Mouse (Mus musculus) inflammation-experienced regulatory T-cells, adult 6 months (primary cell): Measurements from ENCODE around the gene Gpt2. TPM values are rescaled to one million over a fixed set of nuclear protein-coding genes. Genes with fewer than 3 reads are reported as not detected.
A peak's percentile ranks its signal among the peaks of the same experiment; 100 is the strongest.

ENCODE experiments used
- ATAC-seq: one replicate; pipeline ENCODE4 v1.8.0; 2017
- polyA plus RNA-seq, 3 experiments: library from polyadenylated mRNA; unstranded; fragments of 100-300 nt; shearing (Covaris generic); gene quantifications; one replicate each; pipeline ENCODE4 v1.2.1; 2017

Gene Gpt2
- under 1 TPM; 0.21 to 0.43 (median 0.25) TPM for polyA plus RNA-seq

- peak; percentile 98 for ATAC-seq
These were observed at the start of gene Gpt2 for GRCm38 (mm10) chr8:85492125-85492875. Gpt2 (plus strand) TSS chr8:85492576.

- no peak for ATAC-seq
These were observed 48.3 kb upstream of the Gpt2 start for GRCm38 (mm10) chr8:85444092-85444491.

GRCm38 (mm10) chr8:85445936-85446685 is 46.3 kb upstream of the Gpt2 start:
- ATAC-seq = no peak

- ATAC-seq = no peak
These were observed 42.0 kb upstream of the Gpt2 start for GRCm38 (mm10) chr8:85450335-85450734.

- ATAC-seq = no peak
These were observed 40.0 kb upstream of the Gpt2 start for GRCm38 (mm10) chr8:85452328-85452727.

- ATAC-seq = no peak
These were observed 39.1 kb upstream of the Gpt2 start for GRCm38 (mm10) chr8:85453256-85453655.

GRCm38 (mm10) chr8:85454750-85455149 is 37.6 kb upstream of the Gpt2 start:
- no peak for ATAC-seq

- ATAC-seq = peak; percentile 38
These were observed 35.8 kb upstream of the Gpt2 start for GRCm38 (mm10) chr8:85456536-85456935.

GRCm38 (mm10) chr8:85459582-85459981 is 32.8 kb upstream of the Gpt2 start:
- ATAC-seq = no peak

GRCm38 (mm10) chr8:85460804-85461203 is 31.6 kb upstream of the Gpt2 start:
- ATAC-seq = no peak

- ATAC-seq = no peak
These were observed 31.0 kb upstream of the Gpt2 start for GRCm38 (mm10) chr8:85461377-85461776.

- ATAC-seq = no peak
These were observed 29.9 kb upstream of the Gpt2 start for GRCm38 (mm10) chr8:85462441-85462840.

GRCm38 (mm10) chr8:85464316-85464715 is 28.1 kb upstream of the Gpt2 start:
- no peak for ATAC-seq

GRCm38 (mm10) chr8:85466056-85466455 is 26.3 kb upstream of the Gpt2 start:
- ATAC-seq = no peak

GRCm38 (mm10) chr8:85470753-85471152 is 21.6 kb upstream of the Gpt2 start:
- no peak for ATAC-seq

GRCm38 (mm10) chr8:85472800-85473199 is 19.6 kb upstream of the Gpt2 start:
- no peak for ATAC-seq

- no peak for ATAC-seq
These were observed 19.1 kb upstream of the Gpt2 start for GRCm38 (mm10) chr8:85473246-85473645.

GRCm38 (mm10) chr8:85474924-85475323 is 17.5 kb upstream of the Gpt2 start:
- no peak for ATAC-seq

GRCm38 (mm10) chr8:85476970-85477545 is 15.3 kb upstream of the Gpt2 start:
- ATAC-seq = no peak

GRCm38 (mm10) chr8:85478397-85478796 is 14.0 kb upstream of the Gpt2 start:
- ATAC-seq = no peak

- ATAC-seq = no peak
These were observed 12.7 kb upstream of the Gpt2 start for GRCm38 (mm10) chr8:85479710-85480109.

- ATAC-seq = no peak
These were observed 10.5 kb upstream of the Gpt2 start for GRCm38 (mm10) chr8:85481900-85482299.

- ATAC-seq = no peak
These were observed 9.9 kb upstream of the Gpt2 start for GRCm38 (mm10) chr8:85482427-85482826.
